Mouse (Mus musculus): ENCODE data around the gene Apom.

DNA sequence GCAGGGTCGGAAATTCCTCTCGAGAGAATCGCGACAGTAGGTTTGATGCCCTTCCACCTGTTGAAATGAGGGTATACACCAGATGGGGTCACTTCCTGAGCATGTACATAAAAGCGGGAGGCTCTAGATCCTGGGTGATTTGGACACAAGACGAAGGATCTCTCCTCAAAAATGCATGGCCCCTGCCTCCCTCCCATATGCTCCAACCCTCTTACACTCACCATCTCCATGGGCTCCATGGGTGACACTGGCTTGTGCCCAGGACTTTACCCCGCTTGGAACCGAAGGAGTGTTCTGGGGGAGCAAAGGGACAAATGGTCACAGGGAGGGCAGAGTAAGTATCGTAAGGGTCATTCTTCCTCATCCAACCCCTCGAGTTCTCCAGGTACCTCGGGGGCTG, 29.6 kb upstream of the Apom start:
- TF ChIP-seq CTCF (IDR thresholded peaks at IDR 0.05; ENCODE audit: low read depth) (no peak), EP300 (IDR thresholded peaks at IDR 0.05; ENCODE audit: low read depth) (no peak)
